Mouse (Mus musculus) G1E (cell line): Measurements from ENCODE around the gene Mms19. TPM values are rescaled to one million over a fixed set of nuclear protein-coding genes. Genes with fewer than 3 reads are reported as not detected.

Experiments
- ATAC-seq: 2 replicates; pipeline ENCODE4 v1.8.0; 2016; ENCODE audit warnings: mild to moderate bottlenecking; ENCODE audit not compliant: insufficient number of reproducible peaks, poor library complexity, low FRiP score, severe bottlenecking; ENCODE audit errors: extremely low read depth
- DNase-seq: peaks from one replicate; pipeline ENCODE4 v3.0.0; 2012; ENCODE audit warnings: low spot score
- H3K27me3 ChIP-seq: 2 replicates; pipeline ENCODE4 v1.6.1; 2012; ENCODE audit warnings: mild to moderate bottlenecking, low read length, inconsistent platforms; ENCODE audit not compliant: insufficient read depth
- H3K36me3 ChIP-seq: replicated peaks from 2 replicates; pipeline ENCODE3; 2012; ENCODE audit warnings: mild to moderate bottlenecking, inconsistent platforms
- H3K4me1 ChIP-seq: 2 replicates; pipeline ENCODE4 v1.6.1; 2012; ENCODE audit warnings: low read depth, low read length, inconsistent platforms, mixed read lengths; ENCODE audit not compliant: insufficient read depth
- H3K4me3 ChIP-seq: 2 replicates; pipeline ENCODE4 v1.5.1; 2012; ENCODE audit warnings: low read depth, mild to moderate bottlenecking, inconsistent platforms, low read length, moderate library complexity, mixed read lengths
- H3K9me3 ChIP-seq: replicated peaks from 2 replicates; pipeline ENCODE4 v1.6.1; 2012; ENCODE audit warnings: inconsistent platforms
- CTCF ChIP-seq: IDR thresholded peaks from 2 replicates; pipeline ENCODE4 v1.5.1; 2012; ENCODE audit warnings: low read depth, low read length, inconsistent platforms, mixed read lengths
- GATA1 ChIP-seq: IDR thresholded peaks from 2 replicates; pipeline ENCODE4 v1.6.1; 2012; ENCODE audit warnings: borderline replicate concordance, low read length, inconsistent platforms, mixed read lengths
- GATA2 ChIP-seq: IDR thresholded peaks from 2 replicates; pipeline ENCODE4 v1.6.1; 2012; ENCODE audit warnings: low read depth, low read length, inconsistent platforms, borderline replicate concordance
- POLR2AphosphoS5 ChIP-seq: IDR thresholded peaks from 2 replicates; pipeline ENCODE4 v1.6.1; 2012; ENCODE audit warnings: low read depth, low read length, inconsistent platforms; ENCODE audit not compliant: insufficient replicate concordance
- TAL1 ChIP-seq: conservative IDR thresholded peaks from 2 replicates; pipeline ENCODE4 v1.6.1; 2012; ENCODE audit warnings: low read depth, low read length, inconsistent platforms, mixed read lengths
- polyA plus RNA-seq: library from polyadenylated mRNA; stranded (reverse); fragments of >175 nt; gene quantifications from 2 replicates; pipeline ENCODE4 v1.2.3, GENCODE M21; 2012
- total RNA-seq, 2 experiments: library from RNA; stranded (forward) in 1 of 2; stranded (reverse) in 1 of 2; fragments of 200-1000 nt in 1 of 2; fragments of >200 nt in 1 of 2; fragmentation: Nextera tagmentation in 1 of 2; gene quantifications; 2 replicates each; pipeline ENCODE4 v1.2.3; 2014 to 2017

The Mms19 gene
- total and polyA plus RNA-seq, 3 experiments, result 17.4 to 39.4 (median 26.2) TPM

DNA sequence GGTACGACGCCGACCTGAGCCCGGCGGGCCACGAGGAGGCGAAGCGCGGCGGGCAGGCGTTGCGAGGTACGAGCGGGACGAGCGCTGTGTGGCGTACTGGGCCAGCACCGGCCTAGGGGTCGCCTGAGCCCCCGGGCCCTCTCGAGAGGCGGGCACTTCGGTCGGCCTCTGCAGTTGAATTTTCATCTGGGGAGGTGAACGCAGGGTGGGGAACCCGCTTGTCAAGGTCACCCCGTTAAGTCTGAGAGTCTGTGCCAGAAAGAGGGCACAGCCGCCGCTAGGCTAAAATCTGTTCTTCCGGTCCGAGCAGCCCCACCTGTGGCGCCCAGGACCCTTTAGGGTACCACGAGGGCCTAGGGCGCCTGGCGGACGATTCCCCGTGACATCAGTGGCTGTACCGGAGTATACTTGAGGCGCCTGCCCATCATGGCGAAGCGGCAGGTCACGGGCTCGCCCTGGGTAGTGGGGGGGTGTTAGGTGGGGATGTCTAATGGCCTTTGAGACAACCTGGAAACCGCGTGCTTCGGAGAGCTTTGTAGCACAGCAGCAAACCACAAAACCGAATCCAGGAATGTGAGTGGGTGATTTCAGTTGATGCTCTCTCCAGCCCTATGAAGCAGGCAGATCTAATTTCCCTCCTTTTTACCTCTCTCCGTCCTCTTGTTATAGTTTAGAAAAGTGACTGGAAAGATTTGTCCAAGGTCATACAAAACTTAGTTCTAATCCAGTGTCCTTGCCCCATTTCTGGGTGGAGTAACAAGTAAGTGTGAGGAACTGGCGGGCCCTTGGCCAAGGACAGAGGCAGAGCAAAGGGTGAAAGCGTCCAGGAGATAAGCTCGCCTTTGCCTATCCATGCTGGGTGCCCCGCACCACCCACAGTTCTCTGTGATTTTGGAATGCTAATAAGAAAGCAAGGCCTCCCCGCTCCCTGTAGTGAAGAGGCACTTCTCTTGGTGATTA, 68.6 kb downstream of the Mms19 start:
- TF ChIP-seq GATA2, result no peak
- no peak for TF ChIP-seq POLR2AphosphoS5
- TF ChIP-seq CTCF, result no peak
- TF ChIP-seq GATA1, result no peak
- no peak for TF ChIP-seq TAL1
- Histone ChIP-seq H3K9me3 (no peaks in the 10 kb centered on the region), H3K36me3 (peaks cover 45% of the 10 kb centered on the region), H3K4me3 (peak overlapping the region; percentile 89), H3K27me3 (no peaks in the 10 kb centered on the region), H3K4me1 (peaks cover 71% of the 10 kb centered on the region)
- DNase-seq (no peak), ATAC-seq (no peak)

DNA sequence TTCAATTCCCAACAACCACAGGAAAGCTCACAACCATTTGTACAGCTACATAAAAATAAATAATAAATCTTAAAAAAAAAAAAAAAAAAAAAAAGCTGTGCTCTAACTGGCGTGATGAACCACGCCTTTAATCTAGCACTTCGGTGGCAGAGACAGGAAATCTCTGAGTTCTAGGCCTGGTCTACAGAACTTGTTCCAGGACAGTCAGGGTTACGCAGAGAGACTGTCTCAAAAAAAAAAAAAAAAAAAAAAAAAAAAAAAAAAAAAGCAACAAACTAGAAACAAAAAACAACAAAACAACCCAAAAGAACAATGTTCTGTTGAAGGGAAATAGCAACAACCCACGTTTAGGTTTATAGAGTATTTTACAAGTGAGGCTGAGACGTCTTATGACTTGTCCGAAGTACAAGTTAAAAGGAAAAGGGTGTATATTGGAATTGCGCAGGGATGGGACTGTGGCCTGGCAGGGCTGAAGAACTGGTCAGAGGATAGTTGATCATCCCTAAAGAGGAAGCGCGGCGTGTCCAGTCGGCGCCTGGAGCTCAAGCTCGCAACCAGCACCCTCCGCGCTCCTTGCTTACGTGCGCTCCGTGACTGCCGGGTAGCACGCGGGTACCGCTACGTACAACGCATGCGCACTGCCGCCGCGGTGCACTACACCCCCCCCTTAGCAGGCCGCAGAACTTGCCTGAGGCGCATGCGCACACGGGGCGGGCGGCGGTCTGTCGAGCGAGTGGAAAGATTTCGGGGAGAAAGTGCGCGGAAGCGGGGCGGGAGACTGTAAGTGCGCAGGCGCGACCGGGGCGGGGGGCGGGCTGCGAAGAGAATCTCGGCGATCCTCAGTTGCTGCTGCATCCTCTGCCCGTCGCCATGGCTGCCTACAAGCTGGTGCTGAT, 69.5 kb downstream of the Mms19 start, which contains the start of gene Pgam1:
TSS of gene Pgam1 (plus strand) at position 746 of the 896 bp plus-strand sequence.
- ATAC-seq (peak; percentile 77), DNase-seq (peak; percentile 84)
- H3K4me1 ChIP-seq, result peaks cover 73% of the 10 kb centered on the region
- peaks cover 35% of the 10 kb centered on the region for H3K36me3 ChIP-seq
- no peaks in the 10 kb centered on the region for H3K9me3 ChIP-seq
- TF ChIP-seq GATA2 (no peak), CTCF (no peak), TAL1 (no peak), POLR2AphosphoS5 (no peak), GATA1 (no peak)
- peak within 1 kb of the TSS; percentile 89 for H3K4me3 ChIP-seq
- H3K27me3 ChIP-seq, result no peaks in the 10 kb centered on the region

DNA sequence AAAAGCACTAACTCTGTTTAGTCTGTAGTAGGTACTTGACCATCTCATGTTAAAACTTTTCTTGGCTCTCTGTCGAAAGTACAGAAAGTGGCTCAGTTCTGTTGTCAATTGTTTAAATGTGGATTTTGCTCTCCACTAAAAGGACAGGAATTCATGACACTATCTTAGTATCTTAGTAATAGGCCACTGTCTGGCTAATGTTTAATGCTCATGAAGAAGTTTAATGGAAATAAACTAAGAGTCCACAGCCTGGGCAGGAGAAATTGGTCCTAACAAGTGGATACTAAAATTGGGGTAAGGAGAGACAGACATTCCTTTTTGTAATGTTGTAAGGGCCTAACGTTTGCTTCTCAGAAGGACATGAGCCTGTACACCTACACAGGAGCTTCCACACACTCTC, 70.6 kb downstream of the Mms19 start:
- no peaks in the 10 kb centered on the region for H3K27me3 ChIP-seq
- H3K4me3 ChIP-seq, result no peak overlapping the region
- DNase-seq (no peak), ATAC-seq (no peak)
- peaks cover 74% of the 10 kb centered on the region for H3K4me1 ChIP-seq
- H3K9me3 ChIP-seq, result no peaks in the 10 kb centered on the region
- no peak for TF ChIP-seq CTCF
- no peak for TF ChIP-seq TAL1
- TF ChIP-seq GATA2, result no peak
- TF ChIP-seq POLR2AphosphoS5, result no peak
- no peak for TF ChIP-seq GATA1
- peaks cover 25% of the 10 kb centered on the region for H3K36me3 ChIP-seq

DNA sequence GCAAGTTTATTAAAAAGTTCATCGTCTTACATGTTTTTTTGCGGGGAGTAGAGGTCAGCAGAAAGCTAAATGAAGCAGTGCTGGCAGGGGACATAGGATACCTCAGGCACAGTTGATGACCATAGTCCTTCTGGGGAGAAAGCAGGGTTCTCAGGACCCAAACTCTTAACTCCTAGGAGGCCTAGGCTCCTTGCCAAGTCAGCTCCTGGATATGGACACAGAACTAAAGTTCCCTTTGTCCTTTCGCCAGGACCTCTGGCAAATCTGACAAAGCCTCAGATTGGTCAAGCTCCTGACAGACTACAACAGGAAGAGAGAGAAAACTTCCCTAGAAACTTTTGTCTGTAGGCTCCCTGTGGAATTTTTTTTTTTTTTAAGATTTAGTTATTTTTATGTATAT, 72.2 kb downstream of the Mms19 start:
- no peaks in the 10 kb centered on the region for H3K27me3 ChIP-seq
- H3K9me3 ChIP-seq, result no peaks in the 10 kb centered on the region
- peaks cover 11% of the 10 kb centered on the region for H3K36me3 ChIP-seq
- DNase-seq, result no peak
- H3K4me3 ChIP-seq, result no peak overlapping the region
- peaks cover 65% of the 10 kb centered on the region for H3K4me1 ChIP-seq
- TF ChIP-seq POLR2AphosphoS5 (no peak), GATA2 (no peak), CTCF (no peak), GATA1 (no peak), TAL1 (no peak)
- no peak for ATAC-seq

DNA sequence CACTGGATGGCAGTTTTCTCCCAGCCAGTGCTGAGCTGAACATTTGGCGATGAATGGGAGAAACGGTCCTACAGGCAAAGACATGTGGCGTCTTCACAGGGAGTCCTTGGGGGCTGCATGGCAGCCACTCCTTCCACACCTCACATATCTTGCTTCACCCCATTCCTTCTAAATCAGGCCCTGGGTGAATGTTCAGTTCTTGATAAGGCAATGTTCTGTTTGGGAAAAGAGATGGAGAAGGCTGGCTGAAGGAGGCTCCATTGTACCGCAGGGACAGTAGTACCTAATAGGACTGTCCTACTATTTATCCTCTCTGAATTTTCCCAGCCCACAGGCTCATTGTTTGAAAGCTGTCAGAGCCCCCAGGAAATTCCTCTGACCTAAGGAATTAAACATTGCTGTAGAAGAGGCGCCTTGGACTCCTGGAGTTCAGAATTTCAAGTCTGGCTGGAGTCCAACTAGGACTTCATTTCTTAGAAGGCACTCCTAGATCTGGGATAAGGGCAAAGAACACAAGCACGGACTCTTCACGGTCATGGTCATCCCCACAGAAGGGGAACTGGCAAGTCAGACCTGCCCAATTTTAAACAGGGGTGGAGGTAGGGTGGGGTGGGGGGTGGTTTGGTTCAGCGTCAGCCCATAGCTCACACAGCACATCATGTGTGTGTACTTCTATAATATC, 73.7 kb downstream of the Mms19 start:
- H3K36me3 ChIP-seq, result no peaks in the 10 kb centered on the region
- peak overlapping the region; percentile 36; the same call in 1 of the 2 replicates for H3K4me3 ChIP-seq
- H3K27me3 ChIP-seq, result no peaks in the 10 kb centered on the region
- no peaks in the 10 kb centered on the region for H3K9me3 ChIP-seq
- ATAC-seq, result no peak
- TF ChIP-seq GATA2, result no peak
- no peak for TF ChIP-seq TAL1
- no peak for DNase-seq
- H3K4me1 ChIP-seq, result peaks cover 57% of the 10 kb centered on the region
